Mouse (Mus musculus) myocyte (in vitro differentiated cells): ENCODE results near the gene Eif2ak1.

Source experiments
- POLR2A ChIP-seq: IDR thresholded peaks from one replicate; pipeline ENCODE4 v1.6.1; 2011; ENCODE audit warnings: low read depth, mild to moderate bottlenecking, control low read depth, moderate library complexity; ENCODE audit not compliant: insufficient read length
- TCF12 ChIP-seq: IDR thresholded peaks from one replicate; pipeline ENCODE4 v1.6.1; 2011; ENCODE audit warnings: mild to moderate bottlenecking, control low read depth; ENCODE audit not compliant: poor library complexity, insufficient read depth, severe bottlenecking

DNA sequence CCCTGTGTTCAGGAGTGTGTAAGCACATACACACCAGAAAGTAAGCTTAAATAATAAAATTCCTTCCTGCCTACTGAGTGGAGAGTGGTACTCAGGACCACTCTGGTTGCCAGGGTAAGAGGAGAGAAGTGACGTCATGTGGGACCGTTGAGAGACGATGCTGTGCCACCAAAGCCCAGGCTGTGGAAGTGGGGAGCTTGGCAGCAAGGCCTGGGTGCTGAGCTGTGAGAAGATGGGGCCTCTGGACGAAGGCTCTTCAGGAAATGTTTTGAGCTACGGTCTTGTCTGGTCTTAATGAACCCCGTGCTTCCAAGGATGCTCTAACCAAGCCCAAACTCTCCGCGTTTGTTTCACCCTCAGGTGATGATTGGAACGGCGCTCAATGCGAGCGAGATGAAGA is 113.1 kb downstream of the Eif2ak1 start:
- TF ChIP-seq TCF12 (no peak), POLR2A (no peak)
